Mouse (Mus musculus): ENCODE results near the gene Plppr2. TPM values are rescaled to one million over a fixed set of nuclear protein-coding genes. Genes with fewer than 3 reads are reported as not detected.

Gene Plppr2
- polyA plus RNA-seq, 1 experiment from 2014 or later = 7.0 TPM

Other genes with a start within 250 kb of the Plppr2 start
- gene Ldlr, start 213.6 kb upstream of the Plppr2 start, polyA plus RNA-seq (2016; fragmentation: Nextera tagmentation; extraction: Ambion mirVana) = 36.6 and 42.9 TPM in 2 replicates
- gene Spc24, start 176.7 kb upstream of the Plppr2 start, polyA plus RNA-seq (2016; fragmentation: Nextera tagmentation; extraction: Ambion mirVana) = 112 and 160 TPM in 2 replicates
- 16.4 and 16.9 TPM in 2 replicates for gene Kank2, start 138.3 kb upstream of the Plppr2 start, polyA plus RNA-seq (2016; fragmentation: Nextera tagmentation; extraction: Ambion mirVana)
- 2.5 and 5.7 TPM in 2 replicates for gene Angptl8, start 101.5 kb upstream of the Plppr2 start, polyA plus RNA-seq (2016; fragmentation: Nextera tagmentation; extraction: Ambion mirVana)
- 47.9 and 56.9 TPM in 2 replicates for gene Dock6, start 84.4 kb upstream of the Plppr2 start, polyA plus RNA-seq (2016; fragmentation: Nextera tagmentation; extraction: Ambion mirVana)
- 6.2 and 6.8 TPM in 2 replicates for gene Rab3d, start 18.8 kb upstream of the Plppr2 start, polyA plus RNA-seq (2016; fragmentation: Nextera tagmentation; extraction: Ambion mirVana)
- 3.6 and 4.2 TPM in 2 replicates for gene Ccdc159, start 9.6 kb upstream of the Plppr2 start, polyA plus RNA-seq (2016; fragmentation: Nextera tagmentation; extraction: Ambion mirVana)
- 50.1 and 52.6 TPM in 2 replicates for gene Tmem205, start 9.5 kb upstream of the Plppr2 start, polyA plus RNA-seq (2016; fragmentation: Nextera tagmentation; extraction: Ambion mirVana)
- 5.7 and 6.9 TPM in 2 replicates for gene Swsap1, start 18.7 kb downstream of the Plppr2 start, polyA plus RNA-seq (2016; fragmentation: Nextera tagmentation; extraction: Ambion mirVana)
- gene Epor, start 26.5 kb downstream of the Plppr2 start, polyA plus RNA-seq (2016; fragmentation: Nextera tagmentation; extraction: Ambion mirVana) = 25.0 and 25.9 TPM in 2 replicates
- 1.8 and 2.3 TPM in 2 replicates for gene Rgl3, start 52.4 kb downstream of the Plppr2 start, polyA plus RNA-seq (2016; fragmentation: Nextera tagmentation; extraction: Ambion mirVana)
- 0.20 and 0.75 TPM in 2 replicates for gene Ccdc151, start 65.6 kb downstream of the Plppr2 start, polyA plus RNA-seq (2016; fragmentation: Nextera tagmentation; extraction: Ambion mirVana)
- 89.8 and 106 TPM in 2 replicates for gene Prkcsh, start 65.8 kb downstream of the Plppr2 start, polyA plus RNA-seq (2016; fragmentation: Nextera tagmentation; extraction: Ambion mirVana)
- gene Elavl3, start 115.0 kb downstream of the Plppr2 start, polyA plus RNA-seq (2016; fragmentation: Nextera tagmentation; extraction: Ambion mirVana) = 0.15 and 0.29 TPM in 2 replicates
- not detected in 2 replicates for gene Gm49318, start 134.2 kb downstream of the Plppr2 start, polyA plus RNA-seq (2016; fragmentation: Nextera tagmentation; extraction: Ambion mirVana)
- gene Zfp653, start 134.3 kb downstream of the Plppr2 start, polyA plus RNA-seq (2016; fragmentation: Nextera tagmentation; extraction: Ambion mirVana) = 9.6 and 10.8 TPM in 2 replicates
- gene Ecsit, start 148.4 kb downstream of the Plppr2 start, polyA plus RNA-seq (2016; fragmentation: Nextera tagmentation; extraction: Ambion mirVana) = 58.4 and 65.6 TPM in 2 replicates
- gene Cnn1, start 162.2 kb downstream of the Plppr2 start, polyA plus RNA-seq (2016; fragmentation: Nextera tagmentation; extraction: Ambion mirVana) = 246 and 375 TPM in 2 replicates
- 149 and 176 TPM in 2 replicates for gene Elof1, start 180.1 kb downstream of the Plppr2 start, polyA plus RNA-seq (2016; fragmentation: Nextera tagmentation; extraction: Ambion mirVana)
- gene Acp5, start 198.7 kb downstream of the Plppr2 start, polyA plus RNA-seq (2016; fragmentation: Nextera tagmentation; extraction: Ambion mirVana) = 62.3 and 67.2 TPM in 2 replicates
- gene Pigyl, start 219.8 kb downstream of the Plppr2 start, polyA plus RNA-seq (2016; fragmentation: Nextera tagmentation; extraction: Ambion mirVana) = 44.7 and 60.3 TPM in 2 replicates